In genomic region chr1:164798471-164798922, GRCm38 (mm10) we compare ENCODE assay signal across 10 mouse cellular contexts. TPM values are rescaled to one million over a fixed set of nuclear protein-coding genes. Genes with fewer than 3 reads are reported as not detected.
DNase-seq lines count a peak whose midpoint lies in the region; ATAC-seq and TF ChIP-seq lines count a peak whose summit lies in the region.
"Had no signal": no experiment of that assay in that cellular context is flagged by ENCODE, and none has a peak within 500 bp of the region (broad histone marks: within the 10 kb centered on the region; RNA-seq: fewer than 3 reads in every experiment).

No protein-coding gene starts in this region.

- intact Hi-C loops in left cerebral cortex, adult 2 months (cut with DNase I) = loop anchor here (5.0 kb wide), 1 partner anchor 49 kb away; no protein-coding TSS in a partner anchor

- ATAC-seq in hindbrain, postnatal 0 days = peak; percentile 47; the same call in 1 of the 2 replicates
- no peak for ATAC-seq in hindbrain, embryonic 14.5 days (ENCODE audit: low FRiP score)
- ATAC-seq in heart, postnatal 0 days (ENCODE audit: insufficient read depth, low read depth) = peak; percentile 64

- no peaks in the 10 kb centered on the region for H3K9me3 ChIP-seq in hindbrain, postnatal 0 days (ENCODE audit: low read length)
- no peaks in the 10 kb centered on the region for H3K9me3 ChIP-seq in hindbrain, embryonic 14.5 days (ENCODE audit: control insufficient read depth, low read length)
- H3K9me3 ChIP-seq in heart, postnatal 0 days (replicated peaks; ENCODE audit: control insufficient read depth, low read length) = no peaks in the 10 kb centered on the region
- H3K9me3 ChIP-seq: lung, embryonic 15.5 days had no signal

- no peak for DNase-seq in hindbrain, postnatal 0 days (ENCODE audit: low spot score)
- no peak for DNase-seq in hindbrain, embryonic 14.5 days (ENCODE audit: low spot score)
- DNase-seq in adrenal gland, postnatal 36 days = peak; percentile 41 to 42
- peak; percentile 38 for DNase-seq in heart, postnatal 0 days (ENCODE audit: low spot score)
- DNase-seq in lung, postnatal 4 days = peak; percentile 25 to 61
- DNase-seq in left cerebral cortex, adult 2 months (ENCODE audit: extremely low spot score in 1 of 2, low spot score in 2 of 2) = no peak
- DNase-seq in thymus, postnatal 14 days = no peak
- DNase-seq in layer of hippocampus, adult 18-20 months (ENCODE audit: low spot score in 2 of 2) = no peak

- no peak overlapping the region for H3K4me3 ChIP-seq in hindbrain, postnatal 0 days (ENCODE audit: low read length)
- no peak overlapping the region for H3K4me3 ChIP-seq in hindbrain, embryonic 14.5 days (replicated peaks; ENCODE audit: low read length)
- H3K4me3 ChIP-seq in heart, postnatal 0 days (ENCODE audit: low read depth, low read length) = no peak overlapping the region
- no peak overlapping the region for H3K4me3 ChIP-seq in left cerebral cortex, adult 2 months
- H3K4me3 ChIP-seq: lung, embryonic 15.5 days had no signal

- no peaks in the 10 kb centered on the region for H3K27me3 ChIP-seq in hindbrain, postnatal 0 days (ENCODE audit: insufficient read depth, low read length)
- H3K27me3 ChIP-seq in hindbrain, embryonic 14.5 days (ENCODE audit: control insufficient read depth, insufficient read depth, low read length) = no peaks in the 10 kb centered on the region
- H3K27me3 ChIP-seq in heart, postnatal 0 days (ENCODE audit: control insufficient read depth, insufficient read depth, low read length) = no peaks in the 10 kb centered on the region
- H3K27me3 ChIP-seq: lung, embryonic 15.5 days had no signal

- no peak for TF ChIP-seq CTCF in hindbrain, postnatal 0 days (IDR thresholded peaks at IDR 0.05; ENCODE audit: low read depth)
- TF ChIP-seq CTCF in heart, postnatal 0 days (IDR thresholded peaks at IDR 0.05; ENCODE audit: low read depth) = no peak
- TF ChIP-seq CTCF in left cerebral cortex, adult 2 months (IDR thresholded peaks at IDR 0.05) = no peak

- H3K4me1 ChIP-seq in hindbrain, postnatal 0 days (ENCODE audit: insufficient read depth, low read length) = no peaks in the 10 kb centered on the region
- H3K4me1 ChIP-seq in hindbrain, embryonic 14.5 days (replicated peaks; ENCODE audit: control insufficient read depth, insufficient read depth, low read length) = no peaks in the 10 kb centered on the region
- H3K4me1 ChIP-seq in heart, postnatal 0 days (ENCODE audit: control insufficient read depth, insufficient read depth) = no peaks in the 10 kb centered on the region
- H3K4me1 ChIP-seq: lung, embryonic 15.5 days had no signal

- TF ChIP-seq EP300 in heart, postnatal 0 days (IDR thresholded peaks at IDR 0.05; ENCODE audit: low read depth) = no peak

- H3K9ac ChIP-seq in hindbrain, postnatal 0 days (replicated peaks; ENCODE audit: low read length) = no peak overlapping the region
- H3K9ac ChIP-seq in hindbrain, embryonic 14.5 days = no peak overlapping the region
- no peak overlapping the region for H3K9ac ChIP-seq in heart, postnatal 0 days (replicated peaks; ENCODE audit: low read depth, low read length)
- H3K9ac ChIP-seq: lung, embryonic 15.5 days had no signal

- H3K4me2 ChIP-seq in hindbrain, postnatal 0 days (ENCODE audit: low read depth, low read length) = no peak overlapping the region
- H3K4me2 ChIP-seq in hindbrain, embryonic 14.5 days (replicated peaks) = no peak overlapping the region
- peak overlapping the region; percentile 44; the same call in 1 of the 2 replicates for H3K4me2 ChIP-seq in heart, postnatal 0 days (ENCODE audit: low read depth, low read length)
- H3K4me2 ChIP-seq: lung, embryonic 15.5 days had no signal

- WGBS in hindbrain, postnatal 0 days = 47% methylated on average over 1 of the region's 1 CpGs
- WGBS in hindbrain, embryonic 14.5 days = 76% methylated on average over 1 of the region's 1 CpGs
- 24% methylated on average over 1 of the region's 1 CpGs for WGBS in heart, postnatal 0 days

- no peaks in the 10 kb centered on the region for H3K36me3 ChIP-seq in hindbrain, postnatal 0 days (ENCODE audit: insufficient read depth, low read length)
- no peaks in the 10 kb centered on the region for H3K36me3 ChIP-seq in hindbrain, embryonic 14.5 days (replicated peaks; ENCODE audit: control insufficient read depth, insufficient read depth)
- H3K36me3 ChIP-seq in heart, postnatal 0 days (replicated peaks; ENCODE audit: control insufficient read depth, insufficient read depth, low read length) = no peaks in the 10 kb centered on the region
- H3K36me3 ChIP-seq: lung, embryonic 15.5 days had no signal

- no peak overlapping the region; the same call in 1 of the 2 replicates for H3K27ac ChIP-seq in hindbrain, postnatal 0 days
- no peak overlapping the region for H3K27ac ChIP-seq in hindbrain, embryonic 14.5 days
- peak overlapping the region; percentile 67 for H3K27ac ChIP-seq in heart, postnatal 0 days (ENCODE audit: low read depth)
- H3K27ac ChIP-seq in left cerebral cortex, adult 2 months = no peak overlapping the region
- H3K27ac ChIP-seq: lung, embryonic 15.5 days had no signal

RNA-seq across cellular contexts. Expression of gene Dpt, which starts 2.1 kb away (rescaled TPM):
- 0.14 and 0.68 TPM in 2 replicates for total RNA-seq in hindbrain, postnatal 0 days (2014; rRNA removed)
- polyA plus RNA-seq in hindbrain, postnatal 0 days (2015; fragmentation: Nextera tagmentation; extraction: Ambion mirVana) = 0.83 and 1.1 TPM in 2 replicates
- polyA plus RNA-seq in hindbrain, embryonic 14.5 days (2014; fragmentation: Nextera tagmentation; extraction: Ambion mirVana) = 0.55 and 0.70 TPM in 2 replicates
- 10 to 100 TPM; 28.6 to 56.9 TPM for total RNA-seq in adrenal gland, postnatal 36 days (2021)
- 83.2 and 87.1 TPM in 2 replicates for total RNA-seq in heart, postnatal 0 days (2014; rRNA removed; ENCODE audit: low replicate concordance)
- polyA plus RNA-seq in heart, postnatal 0 days (2015; fragmentation: Nextera tagmentation; extraction: Ambion mirVana) = 52.5 and 58.1 TPM in 2 replicates
- under 1 TPM in 1 of 2 experiments, not detected in 1; 0.38 TPM for total RNA-seq in left cerebral cortex, adult 2 months (2021)
- not detected for total RNA-seq in layer of hippocampus, adult 18-20 months (2021)
- total RNA-seq: MEL had no signal

Comparison
In these comparisons a context has a peak if more than half of its experiments do, and no peak if none do; other contexts are left out.
1. DNase-seq: peak in adrenal gland, postnatal 36 days (2 of 2), heart, postnatal 0 days (single experiment) and lung, postnatal 4 days (2 of 2); none in hindbrain, postnatal 0 days (single experiment), hindbrain, embryonic 14.5 days (single experiment), left cerebral cortex, adult 2 months (0 of 2), thymus, postnatal 14 days (single experiment) and layer of hippocampus, adult 18-20 months (0 of 2).
2. RNA of gene Dpt, which starts 2.1 kb away (total RNA-seq): 83.2 to 87.1 TPM in heart, postnatal 0 days and 28.6 to 56.9 TPM in adrenal gland, postnatal 36 days; 0.14 to 0.68 TPM in hindbrain, postnatal 0 days, 0.38 TPM in left cerebral cortex, adult 2 months and not detected in layer of hippocampus, adult 18-20 months; every median in the first group is over 10 times any median in the second.